Mouse (Mus musculus) layer of hippocampus, postnatal 36 days (tissue): ENCODE data around the gene Xpnpep1. TPM values are rescaled to one million over a fixed set of nuclear protein-coding genes. Genes with fewer than 3 reads are reported as not detected.

Experiments used
- DNase-seq, 2 experiments: peaks; one replicate each; pipeline ENCODE4 v3.0.0; 2022
- total RNA-seq, 2 experiments: library from RNA; stranded (reverse); gene quantifications; 2 replicates each; pipeline ENCODE4 v1.2.3; 2021

Xpnpep1 gene
- total RNA-seq, 2 experiments from 2014 or later = 87.6 to 88.9 TPM

DNA sequence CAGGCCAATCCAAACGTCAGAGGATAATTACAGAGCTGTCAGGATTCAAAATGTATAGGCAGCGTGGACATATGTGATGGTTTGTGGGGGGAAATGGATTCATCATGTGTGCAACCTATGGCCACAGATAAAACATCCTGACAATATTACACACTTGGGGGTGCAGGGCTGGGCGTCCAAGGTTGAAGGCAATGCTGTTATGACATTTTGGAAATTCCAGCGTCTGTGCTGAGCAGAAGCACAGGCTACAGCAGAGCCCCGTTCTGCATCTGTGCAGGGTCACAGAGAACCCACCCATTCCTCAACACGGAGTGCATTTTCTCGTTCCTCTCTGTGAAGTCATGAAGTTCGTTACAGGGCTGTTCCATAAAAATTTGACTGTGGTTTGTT is 25.0 kb upstream of the Xpnpep1 start:
- no peak for DNase-seq

DNA sequence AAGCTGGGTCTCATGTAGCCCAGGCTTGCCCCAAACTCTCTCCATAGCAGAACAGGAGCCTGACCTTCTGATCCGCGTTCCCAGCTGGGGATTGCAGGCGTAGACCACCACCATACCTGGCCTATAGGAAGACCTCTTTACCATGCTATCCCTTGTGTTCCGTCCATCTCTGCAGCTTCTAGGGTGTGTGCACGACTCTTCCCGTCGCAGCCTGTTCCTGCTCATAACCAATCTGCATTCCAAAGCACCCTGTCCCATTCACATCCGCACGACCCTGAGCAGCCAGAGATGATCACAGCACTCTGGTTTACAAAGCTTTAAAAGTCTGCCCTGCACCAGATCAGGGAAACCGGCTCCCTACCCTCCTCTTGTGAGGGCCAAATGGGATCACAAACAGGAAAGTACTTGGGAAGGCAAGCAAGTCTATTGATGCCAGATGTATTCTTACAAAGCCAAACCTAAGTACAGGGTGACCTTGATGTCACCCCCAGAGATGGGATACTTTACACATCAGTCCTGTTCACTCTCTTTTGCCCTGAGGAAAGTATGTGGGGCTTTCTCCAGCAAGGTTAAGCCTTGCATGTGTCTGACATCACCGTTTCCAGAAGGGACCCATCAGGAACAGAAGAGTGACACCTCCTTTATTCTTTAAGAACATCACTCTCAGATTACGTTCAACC is 24.4 kb upstream of the Xpnpep1 start:
- DNase-seq = no peak

DNA sequence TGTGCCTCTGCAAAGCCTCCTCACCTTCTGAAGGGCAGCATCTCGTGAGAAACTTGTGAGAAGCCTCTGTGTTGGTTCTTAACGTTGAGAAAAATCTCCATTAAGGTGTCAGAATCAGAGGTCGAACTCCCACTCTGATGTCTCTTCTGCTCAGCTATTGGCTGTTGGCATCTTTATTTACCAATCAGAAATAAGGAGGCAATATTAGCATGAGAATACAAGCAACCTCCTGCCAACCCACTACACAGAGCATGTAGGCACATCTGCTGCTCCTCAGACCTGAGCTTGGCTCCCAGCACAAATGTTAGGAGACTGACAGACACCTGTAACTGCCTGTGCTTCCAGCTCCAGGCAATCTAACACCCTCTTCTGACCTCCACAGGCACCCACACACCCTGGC is 22.0 kb upstream of the Xpnpep1 start:
- DNase-seq = no peak

DNA sequence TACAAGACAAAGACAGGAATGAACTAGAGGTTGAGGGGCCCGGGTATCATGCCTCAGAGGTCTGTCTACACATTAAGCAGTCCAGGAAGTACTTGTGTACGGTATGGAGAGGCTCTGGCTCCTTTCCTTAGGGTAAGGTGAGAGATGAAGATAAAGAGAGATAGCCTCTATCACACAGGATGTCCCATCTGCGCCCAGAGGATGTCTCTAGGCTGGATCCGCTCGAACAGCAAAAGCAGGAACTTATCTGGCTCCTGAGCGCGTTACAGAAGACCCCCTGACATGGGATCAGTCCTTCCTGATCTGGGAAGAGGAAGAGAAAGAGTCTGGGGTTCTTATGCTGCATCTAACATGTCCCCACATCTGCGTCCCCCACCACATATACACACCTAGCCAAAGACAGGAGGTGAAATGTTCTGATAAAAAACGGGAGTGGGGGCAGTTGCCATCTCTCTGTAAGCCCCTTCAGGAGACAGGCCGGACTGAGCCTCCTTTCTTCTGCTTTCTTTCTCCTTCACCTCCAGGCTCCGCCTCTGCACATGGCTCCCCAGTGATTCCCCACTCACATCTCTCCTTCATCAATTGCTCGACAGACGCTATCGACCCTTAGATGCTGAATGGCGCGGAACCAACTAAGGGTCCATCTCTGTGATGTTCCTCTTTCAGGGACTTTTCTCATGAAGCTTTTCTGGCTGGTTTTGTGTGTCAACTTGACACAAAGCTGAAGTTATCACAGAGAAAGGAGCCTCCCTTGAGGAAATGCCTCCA is 19.5 kb upstream of the Xpnpep1 start:
- no peak for DNase-seq

DNA sequence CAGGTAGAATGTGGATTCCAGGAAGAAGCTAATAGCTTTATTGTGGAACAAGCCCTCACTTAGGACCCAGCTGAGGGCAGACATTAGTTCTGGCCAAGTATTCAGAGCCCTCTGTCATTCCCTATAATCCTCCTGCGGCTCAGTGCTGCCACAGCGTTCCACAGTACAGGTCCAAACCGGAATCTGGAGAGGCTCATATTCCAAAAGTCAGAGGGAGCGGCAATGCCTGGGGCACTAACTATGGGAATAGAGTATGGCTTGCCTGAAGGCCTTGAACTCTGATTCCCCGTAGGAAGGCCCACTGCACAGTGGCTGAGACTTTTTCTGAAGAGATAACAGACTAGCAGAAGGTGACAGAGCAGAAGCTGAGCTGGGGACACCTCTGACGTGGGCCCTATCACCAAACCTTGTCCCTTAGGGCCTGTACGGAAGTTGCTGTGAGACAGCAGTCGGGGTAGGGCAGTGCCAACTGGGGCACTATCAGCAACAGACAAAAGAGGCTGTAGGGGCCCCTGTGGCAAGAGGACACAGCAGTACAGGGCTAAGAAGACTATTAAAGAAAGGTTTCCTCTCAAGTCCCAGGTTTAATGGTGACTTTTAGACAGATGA is 18.8 kb upstream of the Xpnpep1 start:
- DNase-seq = no peak

DNA sequence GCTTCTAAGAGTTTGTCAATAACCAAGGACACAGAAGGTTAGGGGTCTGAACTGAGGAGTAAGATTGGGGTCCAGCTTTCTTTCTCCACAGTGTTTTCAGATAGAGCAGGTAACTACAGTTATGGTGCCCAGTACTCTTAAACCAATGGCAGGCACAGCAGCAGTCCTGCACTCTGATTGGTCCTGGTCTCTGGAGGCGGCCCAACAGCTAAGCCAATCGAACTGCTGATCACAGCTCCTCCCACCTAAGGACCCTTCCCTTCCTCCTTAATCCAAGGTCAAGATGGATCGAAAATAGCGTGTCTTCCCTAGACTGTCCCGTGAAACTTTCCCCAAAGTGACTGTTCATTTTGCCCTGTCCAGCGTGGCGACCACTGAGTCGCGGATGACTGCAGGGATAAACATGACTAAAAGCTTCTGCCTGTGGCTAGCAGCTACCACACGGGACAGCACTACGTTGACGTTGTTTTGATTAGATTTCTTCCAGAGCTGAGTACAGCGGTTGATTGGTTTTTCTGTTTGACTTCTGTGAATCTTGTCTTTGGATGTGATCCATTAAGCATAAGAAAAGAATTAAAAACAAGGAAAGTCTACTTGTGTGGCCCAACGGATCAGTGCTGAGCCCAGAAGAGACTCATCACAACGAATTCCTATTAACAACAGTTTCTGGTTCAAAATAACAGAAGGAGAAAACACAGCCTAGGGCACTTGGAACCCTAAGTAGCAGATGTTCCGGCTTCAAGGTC is 18.1 kb upstream of the Xpnpep1 start:
- DNase-seq = no peak

DNA sequence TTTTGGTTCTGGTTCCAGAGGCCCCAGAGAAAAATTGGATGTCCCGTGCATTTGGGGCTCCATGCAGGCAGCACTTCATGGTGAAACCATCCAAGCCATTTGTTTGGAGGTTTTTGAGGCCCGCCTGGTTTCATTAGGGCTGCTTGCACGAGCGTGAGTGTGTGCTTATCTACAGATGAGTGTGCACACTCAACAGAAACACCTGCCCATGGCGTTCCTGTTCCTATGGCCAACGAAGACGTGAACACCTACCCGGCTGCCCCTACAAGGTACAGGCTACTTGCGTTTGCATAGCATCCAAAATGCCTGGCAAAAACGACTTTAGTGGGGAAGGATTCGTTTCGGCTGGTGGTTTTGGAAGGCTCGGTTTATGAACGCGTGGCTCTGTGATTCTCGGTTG is 13.3 kb upstream of the Xpnpep1 start:
- no peak for DNase-seq

DNA sequence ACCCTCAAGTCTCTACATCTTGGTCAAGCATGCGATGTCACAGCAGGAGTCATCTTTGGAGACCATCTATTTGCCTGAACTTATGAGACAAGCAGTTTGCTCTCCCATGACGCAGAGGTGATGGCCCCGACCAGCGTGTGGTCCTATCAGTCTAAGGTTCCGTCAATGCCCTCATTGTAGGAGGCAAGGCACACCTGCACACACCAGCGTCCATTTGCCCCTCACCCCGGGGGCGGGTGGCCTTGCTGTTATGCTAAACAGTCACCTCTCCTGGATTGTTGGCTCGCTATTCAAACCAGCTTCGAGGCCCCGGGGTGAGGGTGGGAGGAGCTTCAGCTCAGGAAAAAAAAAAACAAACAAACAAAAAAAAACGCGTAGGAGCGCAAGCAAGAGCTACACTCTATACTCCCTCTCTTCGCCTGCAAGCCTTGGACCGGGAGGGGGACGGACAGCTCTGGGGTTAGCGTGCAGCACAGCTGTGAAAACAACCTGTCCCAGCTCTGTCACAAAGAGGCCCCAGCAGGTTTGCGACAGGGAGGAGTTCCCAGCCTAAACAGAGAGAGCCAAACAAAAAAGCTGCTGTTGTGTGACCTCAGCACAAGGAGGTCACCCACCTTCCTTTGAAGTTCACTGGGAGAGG is 12.1 kb upstream of the Xpnpep1 start:
- DNase-seq = no peak

DNA sequence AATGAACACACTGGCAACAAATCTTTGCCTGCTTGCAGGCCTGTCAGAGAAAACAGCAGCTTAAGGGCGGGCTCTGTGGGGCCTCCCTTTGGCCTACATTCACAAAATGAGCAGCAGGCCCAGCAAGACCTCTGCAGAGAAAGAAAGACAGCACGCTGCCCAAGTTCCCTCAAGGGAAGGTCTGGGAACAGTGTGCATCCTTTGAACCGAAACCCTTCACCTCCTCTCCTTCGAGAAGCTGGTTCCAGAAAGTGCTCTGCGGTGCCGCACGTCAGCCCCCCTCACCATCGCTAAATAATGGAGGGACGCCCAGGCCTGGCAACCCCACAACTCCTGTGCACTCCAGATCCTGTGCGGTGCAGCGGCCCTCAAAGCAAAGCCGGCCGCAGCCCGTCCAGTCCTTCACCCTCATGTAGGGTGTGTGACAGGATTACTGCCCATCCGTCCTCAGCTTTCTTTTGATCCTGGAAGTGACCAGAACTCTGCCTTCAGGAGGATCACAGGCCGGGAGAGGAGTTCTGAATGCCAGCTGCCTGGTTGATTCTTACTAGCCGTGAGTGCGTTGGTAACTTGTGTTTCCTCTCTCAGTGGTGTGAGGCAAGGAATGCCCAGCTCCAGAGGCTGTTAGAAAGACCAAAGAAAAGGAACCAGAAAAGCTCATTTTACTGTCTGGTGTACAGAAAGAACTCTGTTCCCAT is 11.4 kb upstream of the Xpnpep1 start:
- DNase-seq = no peak

DNA sequence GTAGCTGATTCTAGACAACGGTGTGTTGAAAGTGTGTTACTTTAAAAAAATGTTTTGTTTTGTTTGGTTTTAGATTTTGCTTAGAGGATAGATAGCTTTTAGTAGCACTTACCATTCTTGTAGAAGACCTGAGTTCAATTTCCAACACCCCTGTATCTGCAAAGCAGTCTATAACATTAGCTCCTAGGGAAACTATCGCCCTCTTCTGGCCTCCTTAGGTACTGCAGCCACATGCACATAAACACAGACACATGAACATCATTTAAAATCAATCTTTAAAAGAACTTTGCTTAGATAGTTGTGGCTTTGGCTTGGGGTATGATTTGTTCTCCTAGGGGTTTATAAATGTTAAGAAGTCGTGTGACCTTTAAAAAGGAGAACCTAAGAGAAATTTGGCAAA is 10.1 kb upstream of the Xpnpep1 start:
- no peak for DNase-seq

DNA sequence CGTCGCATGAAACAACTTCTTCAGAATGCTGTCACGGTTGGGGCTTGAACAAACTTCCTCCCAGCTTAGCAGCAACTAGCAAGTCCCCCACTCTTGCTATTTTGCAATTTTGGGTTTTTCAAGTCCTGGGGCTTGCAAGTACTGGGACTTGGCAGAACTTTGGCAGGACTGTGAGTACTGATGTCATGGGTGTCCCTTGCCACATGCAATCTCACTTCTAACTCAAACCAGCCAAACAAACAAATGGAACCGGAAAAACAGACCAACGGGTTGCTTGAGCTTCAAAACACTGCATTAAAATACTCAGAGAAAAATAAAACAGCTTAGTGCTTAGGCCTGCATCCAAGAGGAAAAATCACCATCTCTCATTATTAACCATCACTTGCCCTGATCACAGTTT is 7.2 kb upstream of the Xpnpep1 start:
- no peak for DNase-seq

DNA sequence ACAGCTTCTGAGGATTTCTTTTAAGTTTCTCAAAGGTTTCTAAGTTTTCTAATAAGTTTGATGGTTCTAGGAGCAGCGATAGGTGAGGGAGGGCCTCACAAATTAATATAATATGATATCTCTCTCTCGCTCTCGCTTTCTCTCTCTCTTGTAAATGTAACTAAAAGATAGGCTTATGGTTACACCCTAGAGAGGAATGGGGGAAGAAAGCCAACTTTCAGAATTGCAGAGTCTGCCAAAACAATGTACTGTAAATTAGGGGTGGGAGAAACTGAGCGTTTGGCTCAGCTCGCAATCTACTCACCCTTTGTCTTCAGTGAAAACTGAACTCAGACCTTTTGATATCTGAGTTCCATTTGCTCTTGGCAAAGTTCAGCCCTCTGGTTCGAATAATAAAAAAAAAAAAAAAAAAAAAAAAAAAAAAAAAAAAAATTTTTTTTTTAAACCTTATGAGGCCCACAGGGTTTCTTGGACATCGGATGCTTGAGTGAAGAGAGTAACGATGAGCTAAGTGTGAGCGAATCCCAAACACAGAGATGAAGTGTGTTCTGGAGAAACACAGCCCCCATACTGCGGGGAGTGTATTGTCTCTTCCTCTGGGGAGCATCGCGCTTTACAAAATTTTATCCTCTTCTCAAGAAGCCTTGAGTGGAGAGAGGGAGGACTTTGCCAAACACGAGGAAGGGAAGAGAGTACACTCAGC is 3.6 kb upstream of the Xpnpep1 start:
- no peak for DNase-seq

DNA sequence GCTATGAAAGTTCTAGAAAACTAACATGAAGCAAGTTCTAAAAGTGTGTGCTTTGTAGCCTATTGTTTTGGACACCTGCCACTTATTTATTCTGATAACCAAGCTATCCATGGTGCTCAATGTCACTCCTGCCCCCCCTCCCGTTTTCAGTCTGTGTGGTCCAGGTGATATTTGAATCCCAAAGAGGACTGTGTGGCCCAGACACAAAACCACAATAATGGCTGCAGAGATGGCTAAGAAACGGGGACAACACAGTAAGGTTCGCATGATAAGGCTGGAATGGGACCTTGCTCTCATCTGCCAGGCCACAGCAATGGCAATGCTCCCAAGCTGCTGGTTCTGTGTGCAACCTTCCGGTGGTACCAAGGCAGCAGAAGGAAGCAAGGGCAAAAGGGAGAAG is 1.6 kb upstream of the Xpnpep1 start:
- DNase-seq = no peak

DNA sequence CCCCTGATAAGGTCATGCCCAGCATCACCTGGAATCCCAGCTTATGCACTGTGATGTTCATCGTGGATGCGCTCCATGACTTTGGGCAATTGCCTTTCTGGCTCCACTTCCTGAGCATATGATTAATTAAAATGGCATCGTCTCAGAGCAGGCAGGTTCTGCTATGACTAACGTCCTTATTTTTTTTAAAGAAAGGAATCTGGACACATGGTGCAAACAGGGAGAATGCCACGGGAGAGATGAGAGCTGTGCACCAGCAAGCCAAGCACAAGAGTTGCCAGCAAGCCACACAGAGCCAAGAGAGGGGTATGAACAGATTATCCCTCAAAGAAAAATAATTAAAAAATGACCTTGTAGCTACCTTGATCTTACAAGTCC is 1.1 kb upstream of the Xpnpep1 start:
- DNase-seq = no peak

DNA sequence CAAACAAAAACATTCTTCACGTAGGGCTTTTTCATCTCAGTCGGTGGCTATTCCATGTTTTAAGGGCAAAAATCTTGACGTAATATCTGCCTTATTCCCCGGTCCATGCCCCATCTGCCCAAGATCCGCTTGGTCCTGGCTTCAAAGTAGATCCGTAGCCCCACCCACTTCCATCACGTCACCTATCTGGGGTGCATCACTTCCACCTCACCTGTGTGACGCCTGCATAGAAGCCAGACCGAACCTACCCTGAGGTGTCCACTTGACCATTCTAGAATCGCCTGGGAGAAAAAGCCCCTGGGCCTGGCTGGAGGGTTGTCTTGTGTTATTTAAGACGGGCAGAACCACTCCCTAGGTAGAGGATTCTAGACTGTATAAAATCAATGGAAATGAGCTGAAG is 924 bp downstream of the Xpnpep1 start:
- no peak for DNase-seq

DNA sequence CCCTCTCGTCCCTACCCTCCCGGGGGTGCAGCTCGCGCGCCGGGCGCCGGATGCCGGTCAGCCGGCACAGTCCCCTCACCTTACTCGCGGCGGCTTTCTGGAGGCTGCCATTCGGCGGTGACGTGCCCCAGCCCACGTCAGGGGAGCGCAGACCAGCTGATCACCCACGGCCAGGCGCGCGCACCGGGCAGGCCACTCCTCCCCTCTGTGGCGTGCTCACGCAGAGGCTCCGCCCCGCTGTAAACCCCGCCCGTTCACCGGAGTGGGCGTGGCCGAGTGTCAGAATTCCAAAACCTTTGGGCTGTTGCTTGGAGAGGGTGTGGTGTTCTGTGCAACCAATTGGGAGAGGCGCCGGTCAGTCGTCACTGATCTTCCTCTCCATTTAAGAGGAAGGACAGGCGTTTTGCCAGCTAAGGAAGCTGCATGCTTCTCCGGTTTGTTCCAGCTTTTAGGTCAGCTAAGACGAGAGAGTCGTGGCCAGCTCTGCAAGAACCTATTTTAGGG is 1.5 kb downstream of the Xpnpep1 start:
- DNase-seq = peak; percentile 98

DNA sequence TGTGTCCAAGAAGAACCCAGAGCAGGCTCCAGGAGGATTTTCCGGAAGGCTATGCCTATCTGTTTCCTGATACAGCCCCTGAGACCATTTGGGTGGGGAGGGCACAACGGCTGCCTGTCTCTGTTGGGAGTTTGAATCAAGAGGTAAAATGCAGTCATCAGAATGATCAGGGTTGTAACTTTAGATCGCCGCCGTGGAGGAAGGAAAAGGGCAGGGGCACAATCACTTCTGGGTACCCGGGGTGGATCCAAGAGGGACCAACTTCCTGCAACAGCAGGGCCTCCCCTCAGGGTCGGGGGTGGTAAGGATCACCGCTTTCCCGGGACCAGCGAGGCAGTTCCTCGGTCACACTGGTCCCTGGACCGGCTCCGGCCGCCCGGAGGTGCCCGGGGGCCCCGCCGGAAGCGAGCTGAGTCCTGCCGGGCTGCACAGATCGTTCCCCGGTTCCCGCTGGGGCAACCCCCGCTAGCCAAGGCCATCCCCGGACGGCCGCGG is 2.0 kb downstream of the Xpnpep1 start:
- no peak for DNase-seq

DNA sequence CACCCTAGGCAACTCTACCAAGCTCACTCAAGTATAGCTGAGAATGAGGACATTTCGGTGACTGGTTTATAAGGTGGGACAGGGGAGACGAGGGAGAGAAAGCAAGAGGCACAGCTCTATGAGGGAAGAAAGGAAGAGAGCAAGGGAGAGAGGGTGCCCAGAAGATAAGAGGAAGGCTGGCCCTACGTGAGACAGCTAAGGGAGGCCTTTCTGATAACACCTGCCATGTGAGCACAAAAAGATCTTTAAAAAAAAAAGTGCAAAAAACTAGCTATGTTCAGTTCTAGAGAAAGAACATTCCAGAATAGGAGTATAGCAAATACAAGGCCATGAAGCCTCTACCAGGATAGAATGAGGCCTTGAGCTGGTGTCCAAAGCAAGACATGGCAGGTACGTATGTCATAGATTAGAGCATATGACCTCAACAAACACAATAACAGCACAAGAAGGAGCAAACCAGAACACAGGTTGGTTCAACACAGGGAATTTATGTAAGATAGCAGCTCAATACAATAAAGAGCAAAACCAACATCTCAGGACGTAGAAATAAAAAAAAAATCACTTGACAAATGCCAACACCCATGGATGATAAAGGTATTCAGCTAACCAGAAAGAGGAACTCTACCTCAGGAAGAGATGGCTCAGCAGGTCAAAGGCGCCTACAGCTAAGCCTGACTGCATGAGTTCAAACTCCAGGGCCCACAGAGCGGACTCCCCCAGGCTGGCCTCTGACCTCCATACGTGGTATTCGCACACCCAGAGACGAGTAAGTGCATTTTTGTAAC is 6.7 kb downstream of the Xpnpep1 start:
- no peak for DNase-seq

DNA sequence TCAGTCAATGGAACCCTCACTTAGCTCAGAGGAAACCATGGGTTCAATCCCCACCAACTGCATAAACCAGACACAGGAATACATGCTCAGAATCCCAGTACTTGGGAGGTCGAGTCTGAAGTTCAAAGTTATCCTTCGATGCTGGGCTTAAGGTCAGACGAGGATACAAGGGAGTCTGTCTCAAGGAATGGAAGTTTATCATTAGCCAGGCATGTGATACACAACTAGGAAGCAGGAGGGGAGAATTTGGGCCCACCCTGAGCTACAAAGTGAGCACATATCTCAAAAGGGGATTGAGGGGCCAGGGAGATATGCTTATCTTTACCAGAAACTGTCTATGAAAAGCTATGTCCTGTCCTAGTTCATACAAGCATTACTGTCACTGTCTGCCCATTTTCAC is 7.4 kb downstream of the Xpnpep1 start:
- no peak for DNase-seq

DNA sequence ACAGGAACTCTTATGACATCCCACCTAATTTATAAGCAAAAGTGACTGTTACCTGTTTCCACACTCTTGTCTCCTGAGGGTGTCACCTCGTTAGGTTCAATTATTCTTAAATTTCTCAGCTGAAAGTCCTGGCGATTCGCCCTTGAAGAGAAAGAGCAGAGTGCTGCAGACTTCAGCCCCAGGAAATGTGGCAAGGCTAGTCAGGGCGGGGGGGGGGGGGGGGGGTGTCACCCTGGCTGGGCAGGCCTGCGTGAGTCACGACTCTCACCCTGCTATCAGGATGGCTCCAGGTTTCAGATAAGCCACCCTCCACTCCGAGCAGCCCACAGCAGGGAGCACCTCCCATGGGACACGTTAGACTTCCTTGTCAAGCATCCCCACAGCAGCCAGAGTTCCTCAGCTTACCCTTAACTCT is 8.1 kb downstream of the Xpnpep1 start:
- no peak for DNase-seq
